Mouse (Mus musculus) brain, embryonic 14.5 days (tissue): ENCODE results near the gene Fnbp1l.

ENCODE experiments used
- CTCF ChIP-seq: fragments of 200-500 bp; IDR thresholded peaks from 2 replicates; pipeline ENCODE4 v1.5.1; 2012; ENCODE audit warnings: inconsistent platforms, mild to moderate bottlenecking, moderate library complexity, borderline replicate concordance; ENCODE audit not compliant: insufficient read depth, insufficient read length; ENCODE audit errors: extremely low read depth
- POLR2A ChIP-seq: fragments of 200-500 bp; IDR thresholded peaks from 2 replicates; pipeline ENCODE4 v1.6.1; 2012; ENCODE audit warnings: mild to moderate bottlenecking, inconsistent platforms, borderline replicate concordance; ENCODE audit not compliant: poor library complexity, insufficient read depth, insufficient read length, severe bottlenecking; ENCODE audit errors: extremely low read depth

- TF ChIP-seq CTCF (peak; percentile 21; the same call in 1 of the 2 replicates), POLR2A (no peak)
These were observed 1.7 kb downstream of the Fnbp1l start for GRCm38 (mm10) chr3:122617613-122618340.
